Mouse (Mus musculus): Measurements from ENCODE around the gene Trim41. TPM values are rescaled to one million over a fixed set of nuclear protein-coding genes. Genes with fewer than 3 reads are reported as not detected.
A peak's percentile ranks its signal among the peaks of the same experiment; 100 is the strongest.
"Not testable (repeated sequence)": the region's sequence is repeated elsewhere in the genome, so short reads cannot be mapped to it uniquely, and the experiment has no call there.

Trim41 gene
- total RNA-seq, 2 experiments from 2014 or later = 47.1 to 48.6 TPM

DNA sequence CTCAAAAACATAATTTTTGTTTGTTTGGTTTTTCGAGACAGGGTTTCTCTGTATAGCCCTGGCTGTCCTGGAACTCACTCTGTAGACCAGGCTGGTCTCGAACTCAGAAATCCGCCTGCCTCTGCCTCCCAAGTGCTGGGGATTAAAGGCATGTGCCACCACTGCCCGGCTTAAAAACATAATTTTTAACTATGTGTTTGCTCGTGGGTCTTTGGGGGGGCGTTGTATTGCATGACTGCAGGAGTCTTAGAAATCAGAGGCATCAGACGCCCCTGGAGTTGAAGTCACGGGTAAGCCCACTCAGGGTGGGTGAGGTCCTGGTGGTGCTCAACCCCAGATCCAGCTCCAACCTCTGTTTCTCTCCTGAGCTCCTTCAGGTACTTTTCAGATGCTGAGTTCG is 25.3 kb downstream of the Trim41 start:
- DNase-seq (ENCODE audit: low spot score in 2 of 2) = not testable (repeated sequence)

DNA sequence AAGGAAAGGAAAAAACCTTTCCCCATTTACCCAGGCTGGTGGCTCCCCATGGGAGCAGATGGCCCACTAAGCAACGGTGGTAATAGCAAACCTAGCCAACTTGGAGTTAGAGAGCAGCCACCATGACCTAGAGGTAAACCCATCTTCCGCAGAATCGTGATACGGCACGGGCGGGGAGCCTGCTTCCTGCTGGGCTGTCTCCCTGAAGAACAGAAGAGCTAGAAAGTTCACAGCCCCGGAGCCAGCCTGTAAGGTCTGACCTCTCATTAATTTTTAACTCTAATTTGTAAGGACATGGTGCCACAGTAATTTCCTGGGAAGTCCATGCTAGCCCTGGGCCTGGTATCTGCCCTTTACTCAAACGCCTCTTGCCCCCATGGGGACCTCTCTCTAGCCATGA is 26.2 kb downstream of the Trim41 start:
- DNase-seq (ENCODE audit: low spot score in 2 of 2) = no peak

DNA sequence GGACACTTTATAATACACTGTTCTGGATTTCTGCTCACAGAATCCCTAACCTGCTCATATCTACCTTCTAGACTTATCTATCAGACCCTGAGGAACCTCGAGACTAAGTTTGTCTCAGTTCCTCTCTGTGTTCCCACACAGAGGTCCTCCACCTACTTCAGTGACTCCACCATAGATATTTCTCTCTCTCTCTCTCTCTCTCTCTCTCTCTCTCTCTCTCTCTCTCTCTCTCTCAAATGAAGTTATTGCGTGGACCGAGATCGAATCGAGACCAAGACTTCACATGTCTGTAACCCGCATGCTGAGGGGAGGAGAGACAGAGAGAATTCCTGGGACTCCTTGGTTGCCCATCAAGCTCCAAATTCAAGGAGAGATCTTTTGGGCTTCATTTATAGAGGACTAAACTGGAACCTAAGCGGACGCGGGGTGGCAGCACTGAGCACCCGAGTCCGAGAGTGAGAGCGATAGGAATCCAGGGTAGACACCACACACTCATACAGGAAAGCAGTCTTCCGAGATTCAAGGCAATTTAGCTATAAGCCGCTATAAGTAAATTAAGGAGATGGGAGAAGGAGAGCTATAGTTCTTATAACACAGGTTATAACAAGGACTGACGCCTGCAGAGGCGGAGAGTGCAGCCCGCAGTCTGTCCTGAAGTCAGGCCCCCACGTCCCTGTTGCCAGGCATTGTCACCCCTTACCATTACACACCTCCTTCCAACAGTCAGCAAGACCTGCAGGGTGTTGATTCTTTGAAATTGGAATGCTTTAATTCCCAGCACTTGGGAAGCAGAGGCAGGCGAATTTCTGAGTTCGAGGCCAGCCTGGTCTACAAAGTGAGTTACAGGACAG is 27.0 kb downstream of the Trim41 start:
- DNase-seq (ENCODE audit: low spot score in 2 of 2) = peak; percentile 80 to 88

DNA sequence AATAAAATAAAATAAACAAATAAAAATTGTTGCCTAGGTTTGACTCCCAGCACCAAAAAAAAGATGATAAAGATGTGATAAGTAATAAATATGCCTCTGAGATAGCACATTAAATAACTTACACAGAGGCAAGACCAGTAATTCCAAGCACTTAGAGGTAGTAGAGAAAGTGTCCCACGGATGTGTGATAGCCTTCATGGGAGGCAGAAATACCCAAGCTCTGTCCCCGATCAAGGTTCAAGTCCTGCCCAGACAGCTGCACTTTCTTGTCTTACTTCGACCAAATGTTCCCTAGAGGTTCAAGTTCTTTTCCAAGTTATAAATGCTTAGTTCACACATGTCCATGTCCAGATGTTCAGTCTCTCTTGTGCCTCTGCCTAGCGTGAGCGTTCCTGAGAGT is 27.9 kb downstream of the Trim41 start:
- no peak for DNase-seq (ENCODE audit: low spot score in 2 of 2)

DNA sequence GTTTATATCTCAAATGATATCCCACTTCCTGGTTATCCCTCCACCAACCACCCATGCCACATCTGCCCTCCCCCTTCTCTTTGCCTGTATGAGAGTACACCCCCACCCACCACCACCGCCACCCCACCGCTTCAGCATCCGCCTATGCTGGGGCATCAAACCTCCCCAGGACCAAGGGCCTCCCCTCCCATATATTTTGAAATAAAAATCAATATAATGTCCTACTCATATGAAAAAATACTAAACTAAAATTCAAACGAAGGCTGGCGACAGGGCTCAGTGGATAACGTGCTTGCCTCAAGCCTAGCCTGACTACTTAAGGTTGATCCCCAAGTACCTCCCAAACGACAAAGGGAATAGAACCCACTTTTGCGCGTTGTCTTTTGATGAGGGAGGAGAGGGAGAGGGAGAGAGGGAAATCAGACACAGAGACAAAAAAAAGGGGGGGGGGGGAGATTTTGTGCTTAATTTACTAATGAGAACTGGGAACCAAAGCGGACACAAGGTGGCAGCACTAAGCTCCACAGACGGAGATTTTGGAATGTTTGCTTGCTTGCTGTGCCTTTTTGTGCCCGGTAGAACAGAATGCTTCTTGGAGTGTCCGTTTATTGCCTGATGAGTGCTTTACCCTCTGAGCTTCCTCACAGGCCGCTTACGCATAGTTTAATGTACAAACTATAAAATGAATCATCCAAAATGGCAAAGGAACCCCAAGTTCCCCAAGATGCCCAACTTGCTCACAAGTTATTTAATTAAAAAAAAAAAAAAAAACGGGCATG is 28.7 kb downstream of the Trim41 start:
- peak; percentile 73 to 87 for DNase-seq (ENCODE audit: low spot score in 2 of 2)

DNA sequence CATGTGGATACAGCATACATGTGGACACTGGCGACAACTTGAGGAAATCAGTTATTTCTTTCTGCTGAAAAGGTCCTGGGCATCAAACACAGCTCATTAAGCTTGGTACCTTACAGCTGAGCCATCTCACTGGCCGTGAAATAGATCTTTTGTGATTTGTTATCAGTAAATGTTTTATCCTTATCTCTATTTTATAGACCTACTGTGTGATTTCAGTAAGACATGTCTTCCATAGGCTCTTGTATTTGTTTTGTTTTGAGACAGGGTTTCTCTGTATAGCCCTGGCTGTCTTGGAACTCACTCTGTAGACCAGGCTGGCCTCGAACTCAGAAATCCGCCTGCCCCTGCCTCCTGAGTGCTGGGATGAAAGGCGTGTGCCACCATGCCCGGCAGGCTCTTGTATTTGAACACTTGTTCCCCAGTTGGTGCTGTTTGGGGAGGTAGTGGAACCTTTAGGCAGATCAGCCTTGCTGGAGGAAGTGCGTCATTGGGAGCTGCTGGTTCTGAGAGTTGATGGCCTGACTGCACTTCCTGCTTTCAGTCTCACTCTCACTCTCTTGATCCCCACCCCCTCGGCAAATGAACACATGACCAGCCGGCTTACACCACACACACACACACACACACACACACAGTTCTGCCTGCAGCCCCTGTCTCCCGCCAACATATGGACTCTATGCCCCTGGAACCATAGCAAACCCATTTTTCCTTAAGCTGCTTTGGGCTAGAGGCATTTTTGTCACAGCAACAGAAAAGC is 29.5 kb downstream of the Trim41 start:
- no peak for DNase-seq (ENCODE audit: low spot score in 2 of 2)

DNA sequence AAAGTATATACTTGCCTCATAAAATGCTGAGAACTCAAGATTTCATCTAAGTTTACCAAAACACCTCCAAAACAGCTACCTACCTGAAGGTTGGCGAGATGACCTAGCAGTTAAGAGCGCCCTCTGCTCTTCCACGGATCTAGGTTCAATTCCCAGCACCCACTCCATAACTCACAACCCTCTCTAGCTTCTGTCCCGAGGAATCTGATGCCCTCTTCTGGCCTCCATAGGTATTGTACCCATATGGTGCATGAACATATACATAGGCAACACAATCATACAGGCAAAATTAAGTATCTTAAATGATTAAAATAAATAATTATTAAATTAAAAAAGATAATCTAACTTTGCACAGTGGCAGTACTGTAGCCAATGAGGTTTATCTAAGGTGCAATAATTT is 34.9 kb downstream of the Trim41 start:
- no peak for DNase-seq (ENCODE audit: low spot score in 2 of 2)

DNA sequence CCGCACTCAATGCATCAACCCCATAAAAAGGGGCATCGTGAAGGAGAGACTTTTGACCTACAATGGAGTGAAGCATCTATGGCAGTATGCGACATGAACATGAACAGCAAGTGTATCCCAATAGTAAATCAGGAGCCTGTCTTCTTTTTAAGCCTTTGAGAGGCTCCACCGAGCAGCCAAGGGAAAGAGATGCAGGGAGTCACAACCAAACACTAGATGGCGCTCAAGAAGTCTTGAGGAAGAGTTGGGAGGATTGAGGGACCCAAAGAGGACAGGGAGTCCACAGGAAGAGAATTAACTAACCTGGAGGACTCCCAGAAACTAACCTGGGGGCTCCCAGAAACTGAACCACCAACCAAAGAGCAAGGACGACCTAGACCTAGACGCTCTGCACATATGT is 37.7 kb downstream of the Trim41 start:
- DNase-seq (ENCODE audit: low spot score in 2 of 2) = no peak

DNA sequence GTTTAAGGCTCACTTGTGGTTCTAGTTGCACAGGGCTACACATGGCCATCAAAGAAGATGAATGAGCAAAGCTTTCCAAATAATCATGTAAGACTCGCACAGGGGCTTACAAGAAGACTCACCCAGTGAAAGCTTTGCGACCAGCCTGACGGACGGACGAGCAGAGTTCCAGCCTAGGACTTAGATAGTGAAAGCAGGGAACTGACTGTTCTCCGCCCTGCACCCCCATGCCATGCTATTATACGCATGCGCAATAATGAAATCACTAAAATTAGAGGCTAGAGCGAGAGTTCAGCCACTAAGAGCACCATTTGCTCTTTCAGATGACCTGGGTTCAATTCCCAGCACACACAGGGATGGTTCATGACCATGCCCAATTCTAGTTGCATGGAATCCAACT is 39.9 kb downstream of the Trim41 start:
- no peak for DNase-seq (ENCODE audit: low spot score in 2 of 2)

DNA sequence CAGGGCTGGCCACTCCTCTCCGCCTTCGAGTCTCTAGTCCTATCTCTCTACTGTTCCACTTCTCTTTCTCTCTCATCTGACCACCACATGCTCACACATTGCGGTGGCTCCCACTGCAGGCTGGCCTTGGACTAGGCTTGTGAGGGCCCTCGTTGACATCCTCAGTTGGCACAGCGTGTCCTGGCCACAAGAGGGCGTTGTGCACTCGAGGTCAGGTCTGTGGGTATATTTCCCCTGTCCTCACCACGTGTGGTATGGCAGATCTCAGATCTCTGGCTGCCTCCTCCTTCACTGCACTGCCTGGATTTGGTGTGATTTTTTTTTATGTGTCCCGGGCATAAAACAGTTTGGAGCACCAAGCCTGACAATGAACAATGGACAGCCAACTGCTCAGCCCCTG is 40.5 kb downstream of the Trim41 start:
- DNase-seq (ENCODE audit: low spot score in 2 of 2) = no peak

DNA sequence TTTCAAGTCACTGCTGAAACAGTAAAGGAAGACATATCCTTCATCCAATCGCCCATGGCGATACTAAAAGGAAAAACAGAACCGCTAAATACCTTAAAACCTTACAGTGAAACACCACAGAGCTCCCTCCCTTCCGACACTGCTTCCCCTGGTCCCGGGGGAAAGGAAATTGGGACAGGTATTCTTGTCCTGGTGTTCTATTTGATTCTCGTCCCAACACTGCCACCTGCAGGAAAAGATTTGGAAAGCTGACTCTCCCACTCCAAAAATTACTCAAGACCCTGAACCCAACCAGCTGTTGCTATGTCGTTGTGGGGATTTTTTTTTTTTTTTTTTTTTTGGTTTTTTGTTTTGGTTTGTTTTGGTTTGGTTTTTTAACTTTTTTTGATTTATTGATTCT is 41.7 kb downstream of the Trim41 start:
- peak; percentile 52 to 72 for DNase-seq (ENCODE audit: low spot score in 2 of 2)

DNA sequence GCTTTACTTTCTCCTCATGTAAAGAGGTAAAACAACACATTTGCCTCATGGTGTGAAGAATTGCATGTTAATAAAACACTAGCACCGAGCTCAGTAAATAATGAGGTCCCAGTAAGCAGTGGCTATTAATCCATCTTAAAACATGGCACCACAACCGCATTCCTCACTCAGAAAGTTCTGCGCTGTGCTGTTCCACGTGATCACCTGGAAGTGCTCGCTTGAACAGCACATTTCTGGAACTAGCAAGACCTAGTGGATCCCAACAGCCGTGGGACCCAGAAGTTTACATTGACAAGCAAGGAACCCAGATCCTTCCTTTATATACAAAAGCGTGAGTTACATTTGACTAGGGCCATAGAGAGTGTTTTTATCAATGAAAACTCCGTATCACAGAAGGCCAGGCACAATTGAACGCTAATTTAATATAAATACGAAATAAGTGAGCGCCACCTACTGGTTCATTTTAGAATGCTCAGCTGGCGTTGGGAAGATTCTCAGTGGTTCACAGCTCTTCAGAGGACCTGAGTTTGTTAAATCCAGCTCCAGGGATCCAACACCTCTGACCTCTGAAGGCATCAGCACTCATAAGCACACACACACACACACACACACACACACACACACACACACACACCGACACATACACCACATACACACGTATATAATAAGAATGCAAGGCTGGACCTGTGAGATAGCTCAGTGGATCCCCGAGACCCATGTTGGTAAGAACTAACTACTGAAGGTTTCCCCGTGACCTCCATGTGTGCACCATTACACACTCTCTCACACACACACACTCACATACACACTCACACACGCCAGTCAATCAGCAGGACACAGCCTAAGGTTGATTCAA is 42.5 kb downstream of the Trim41 start:
- DNase-seq (ENCODE audit: low spot score in 2 of 2) = peak; percentile 60 to 67

DNA sequence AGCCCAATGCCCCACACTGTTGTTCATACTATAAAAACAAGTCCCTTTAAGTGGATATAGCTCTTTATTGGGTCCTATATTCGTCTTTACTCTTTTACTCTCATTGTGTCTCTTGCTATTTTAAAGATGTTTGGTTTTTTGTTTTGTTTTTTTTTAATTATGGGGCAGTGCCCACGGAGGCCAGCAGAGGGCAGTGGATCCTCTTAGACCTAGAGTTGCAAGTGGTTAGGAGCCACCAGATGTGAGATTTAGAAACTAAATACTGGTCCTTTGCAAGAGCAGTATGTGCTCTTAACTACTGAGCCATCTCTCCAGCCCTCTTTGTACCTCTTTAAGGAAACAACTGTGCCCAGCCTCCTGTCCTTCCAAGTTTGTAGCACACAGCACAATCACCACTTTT is 45.5 kb downstream of the Trim41 start:
- DNase-seq (ENCODE audit: low spot score in 2 of 2) = no peak

DNA sequence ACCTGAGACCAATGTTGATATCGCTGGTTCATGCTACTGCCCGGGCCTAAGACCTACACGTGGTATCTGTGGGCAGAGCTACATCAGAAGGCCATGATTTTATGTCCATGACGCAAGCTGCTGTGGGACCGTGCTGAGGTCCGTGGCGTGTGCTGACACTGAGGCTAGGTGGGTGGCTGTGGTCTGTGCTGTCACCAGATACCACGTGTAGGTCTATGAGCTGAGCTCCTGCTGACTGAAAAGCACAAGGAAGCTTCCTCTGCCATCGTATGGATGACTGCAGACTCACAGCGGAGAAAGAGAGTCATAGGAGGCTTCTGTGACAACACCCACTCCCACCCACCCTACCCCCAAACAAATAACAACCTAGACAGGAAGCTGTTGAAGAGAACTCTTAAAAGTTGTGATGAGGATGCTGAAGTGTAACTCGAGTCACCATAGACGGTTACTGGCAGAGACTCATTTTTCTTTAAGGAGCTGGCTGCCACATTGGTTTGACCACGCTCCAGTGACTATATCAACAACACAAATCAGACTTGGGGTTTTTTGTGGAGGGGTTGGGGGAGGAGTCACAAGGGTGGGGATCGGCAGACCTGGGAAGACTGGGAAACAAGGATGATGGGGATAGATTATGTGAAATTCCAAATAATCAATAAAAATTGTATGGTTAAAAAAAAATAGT is 49.8 kb downstream of the Trim41 start:
- DNase-seq (ENCODE audit: low spot score in 2 of 2) = no peak

DNA sequence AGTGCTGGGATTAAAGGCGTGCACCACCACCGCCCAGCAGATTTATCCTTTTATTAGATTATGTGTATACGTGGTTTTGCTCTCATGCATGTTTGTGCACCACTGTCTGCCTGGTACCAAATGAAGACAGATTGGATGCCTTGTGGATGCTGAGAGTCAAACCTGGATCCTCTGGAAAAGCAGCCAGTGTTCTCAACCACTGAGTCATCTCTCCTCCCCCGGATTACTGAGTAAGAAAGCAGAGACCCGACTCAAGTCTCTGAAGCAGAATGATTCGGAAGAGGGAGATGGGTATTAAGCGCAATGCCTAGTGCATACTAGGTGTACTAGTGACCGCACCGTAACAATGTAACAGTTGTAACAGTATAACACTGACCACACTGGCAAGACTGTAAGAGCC is 53.0 kb downstream of the Trim41 start:
- no peak for DNase-seq (ENCODE audit: low spot score in 2 of 2)

DNA sequence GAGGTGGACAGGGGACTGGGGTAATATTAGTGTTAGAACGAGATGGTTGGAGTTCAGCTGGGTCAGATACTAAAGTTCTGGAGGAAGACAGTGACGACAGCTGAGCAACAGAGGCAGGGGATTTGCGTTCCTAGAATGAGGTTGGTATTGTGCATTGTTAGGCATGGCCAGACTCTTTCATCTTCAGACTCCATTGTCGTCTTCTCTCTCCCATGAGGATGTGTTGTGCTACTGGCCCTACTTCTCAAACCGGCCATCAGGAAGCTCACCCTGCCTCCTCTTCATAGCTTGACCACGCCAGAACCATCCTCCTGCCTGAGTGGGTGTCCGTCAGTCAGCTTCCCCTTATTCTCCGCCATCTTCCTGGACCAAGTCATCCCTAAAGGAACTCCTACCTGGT is 58.1 kb downstream of the Trim41 start:
- no peak for DNase-seq (ENCODE audit: low spot score in 2 of 2)
